Mouse (Mus musculus) testis, adult 2 months (tissue): ENCODE results near the gene Cdt1.

ENCODE experiments used
- CTCF ChIP-seq: fragments of 200-500 bp; IDR thresholded peaks from 2 replicates; pipeline ENCODE4 v1.5.1; 2012; ENCODE audit warnings: low read depth, mild to moderate bottlenecking, inconsistent platforms, low read length, moderate library complexity; ENCODE audit not compliant: control insufficient read depth, insufficient read depth, insufficient replicate concordance
- POLR2A ChIP-seq: fragments of 200-500 bp; IDR thresholded peaks from 2 replicates; pipeline ENCODE4 v1.6.1; 2012; ENCODE audit warnings: low read depth, mild to moderate bottlenecking, inconsistent platforms, low read length, moderate library complexity; ENCODE audit not compliant: control insufficient read depth

- TF ChIP-seq CTCF (no peak), POLR2A (no peak)
These were observed 43.3 kb upstream of the Cdt1 start for GRCm38 (mm10) chr8:122524506-122524905.
